Mouse (Mus musculus) kidney, adult 18-20 months (tissue): ENCODE data around the gene Xrcc5.

ENCODE experiments used
- DNase-seq: peaks from one replicate; pipeline ENCODE4 v3.0.0; 2021

Gene Xrcc5

GRCm38 (mm10) chr1:72307317-72307798, at the start of gene Xrcc5:
Xrcc5 (plus strand) TSS chr1:72307421.
- peak; percentile 90 for DNase-seq

GRCm38 (mm10) chr1:72263099-72263498, 44.1 kb upstream of the Xrcc5 start:
- DNase-seq: no peak

GRCm38 (mm10) chr1:72278085-72278484, 29.1 kb upstream of the Xrcc5 start:
- DNase-seq: no peak

- DNase-seq: no peak
These were observed 24.6 kb upstream of the Xrcc5 start for GRCm38 (mm10) chr1:72282604-72283003.

- DNase-seq: peak; percentile 96
These were observed 23.2 kb upstream of the Xrcc5 start, which contains the start of the genes Pecr and Tmem169 for GRCm38 (mm10) chr1:72283992-72284485. Pecr (minus strand) TSS chr1:72284314. Tmem169 (plus strand) TSS chr1:72284369.

GRCm38 (mm10) chr1:72284539-72284938, 22.7 kb upstream of the Xrcc5 start:
- DNase-seq: no peak

- DNase-seq: no peak
These were observed 20.3 kb upstream of the Xrcc5 start for GRCm38 (mm10) chr1:72286904-72287303.

GRCm38 (mm10) chr1:72287893-72288292, 19.3 kb upstream of the Xrcc5 start:
- peak; percentile 49 for DNase-seq

- DNase-seq: peak; percentile 39
These were observed 18.6 kb upstream of the Xrcc5 start for GRCm38 (mm10) chr1:72288527-72289150.

GRCm38 (mm10) chr1:72290896-72291295, 16.3 kb upstream of the Xrcc5 start:
- no peak for DNase-seq

GRCm38 (mm10) chr1:72291421-72291820, 15.8 kb upstream of the Xrcc5 start:
- no peak for DNase-seq

GRCm38 (mm10) chr1:72291925-72292324, 15.3 kb upstream of the Xrcc5 start:
- DNase-seq: no peak

- DNase-seq: peak; percentile 64
These were observed 13.2 kb upstream of the Xrcc5 start for GRCm38 (mm10) chr1:72293869-72294663.

GRCm38 (mm10) chr1:72295746-72296145, 11.5 kb upstream of the Xrcc5 start:
- no peak for DNase-seq

GRCm38 (mm10) chr1:72301845-72302244, 5.4 kb upstream of the Xrcc5 start:
- no peak for DNase-seq

GRCm38 (mm10) chr1:72306241-72306640, 980 bp upstream of the Xrcc5 start:
- DNase-seq: no peak

- peak; percentile 40 for DNase-seq
These were observed 491 bp upstream of the Xrcc5 start for GRCm38 (mm10) chr1:72306679-72307181.

- DNase-seq: no peak
These were observed 1.7 kb downstream of the Xrcc5 start for GRCm38 (mm10) chr1:72308919-72309318.

GRCm38 (mm10) chr1:72309744-72310424, 2.7 kb downstream of the Xrcc5 start:
- no peak for DNase-seq

- DNase-seq: no peak
These were observed 5.6 kb downstream of the Xrcc5 start for GRCm38 (mm10) chr1:72312701-72313398.

- DNase-seq: no peak
These were observed 6.3 kb downstream of the Xrcc5 start for GRCm38 (mm10) chr1:72313399-72314039.

GRCm38 (mm10) chr1:72315447-72315846, 8.2 kb downstream of the Xrcc5 start:
- no peak for DNase-seq
